Mouse (Mus musculus) heart, embryonic 14.5 days (tissue): ENCODE measurements around the gene Sec24a. TPM values are rescaled to one million over a fixed set of nuclear protein-coding genes. Genes with fewer than 3 reads are reported as not detected.

Experiments
- ATAC-seq: fragments of 200-750 bp; cut with Nextera tagmentation; 2 replicates; pipeline ENCODE4 v1.8.0; 2017; ENCODE audit warnings: low read depth, moderate TSS enrichment; ENCODE audit not compliant: insufficient number of reproducible peaks, insufficient read depth, low FRiP score
- H3K27ac ChIP-seq, 2 experiments: fragments of 200-500 bp in 1 of 2; fragments of 300-500 bp in 1 of 2; sonication (generic) in 1 of 2; replicated peaks in 1 of 2; 2 replicates each; pipeline ENCODE4 v1.5.1; 2012 to 2014; ENCODE audit warnings: low read depth in 2 of 2, low read length in 2 of 2, control low read depth in 1 of 2, mild to moderate bottlenecking in 1 of 2, mixed read lengths in 1 of 2; ENCODE audit not compliant: control insufficient read depth in 1 of 2, insufficient read depth in 1 of 2
- H3K27me3 ChIP-seq: fragments of 300-500 bp; sonication (generic); 2 replicates; pipeline ENCODE4 v1.6.1; 2014; ENCODE audit warnings: mild to moderate bottlenecking, low read length, control low read depth; ENCODE audit not compliant: control insufficient read depth, insufficient read depth
- H3K36me3 ChIP-seq: fragments of 300-500 bp; sonication (generic); 2 replicates; pipeline ENCODE4 v1.6.1; 2014; ENCODE audit warnings: mild to moderate bottlenecking, control low read depth, low read length, mixed read lengths; ENCODE audit not compliant: control insufficient read depth, insufficient read depth
- H3K4me1 ChIP-seq, 2 experiments: fragments of 200-500 bp in 1 of 2; fragments of 300-500 bp in 1 of 2; sonication (generic) in 1 of 2; 2 replicates each; pipeline ENCODE4 v1.6.1; 2012 to 2014; ENCODE audit warnings: low read length in 2 of 2, control low read depth in 1 of 2, mixed read lengths in 1 of 2; ENCODE audit not compliant: control insufficient read depth in 2 of 2, insufficient read depth in 2 of 2
- H3K4me2 ChIP-seq: fragments of 300-500 bp; sonication (generic); 2 replicates; pipeline ENCODE4 v1.6.1; 2014; ENCODE audit warnings: mild to moderate bottlenecking, low read length
- H3K4me3 ChIP-seq, 2 experiments: fragments of 200-500 bp in 1 of 2; fragments of 300-500 bp in 1 of 2; sonication (generic) in 1 of 2; 2 replicates each; pipeline ENCODE4 v1.5.1; 2012 to 2014; ENCODE audit warnings: low read length in 2 of 2, mild to moderate bottlenecking in 2 of 2, control low read depth in 1 of 2, low read depth in 1 of 2, moderate library complexity in 1 of 2; ENCODE audit not compliant: control insufficient read depth in 1 of 2, insufficient read depth in 1 of 2
- H3K9ac ChIP-seq: fragments of 300-500 bp; sonication (generic); 2 replicates; pipeline ENCODE4 v1.6.1; 2014; ENCODE audit warnings: mild to moderate bottlenecking, low read length
- H3K9me3 ChIP-seq: fragments of 300-500 bp; sonication (generic); 2 replicates; pipeline ENCODE4 v1.6.1; 2016; ENCODE audit warnings: low read length, control low read depth; ENCODE audit not compliant: control insufficient read depth
- WGBS: fragments of 180-500 bp; shearing (Covaris S2); extraction: QIAGEN DNeasy Blood & Tissue Kit; methylation state at CpG from one replicate; pipeline ENCODE4 v1.1.7; 2014; 5-methylcytosine and 5-hydroxymethylcytosine counted together
- polyA plus RNA-seq: library from polyadenylated mRNA; unstranded; fragments of >200 nt; fragmentation: Nextera tagmentation; extraction: Ambion mirVana; gene quantifications from 2 replicates; pipeline ENCODE4 v1.2.1, GENCODE M21; 2014

Sec24a gene
- polyA plus RNA-seq, 1 experiment from 2014 or later: 12.0 TPM

DNA sequence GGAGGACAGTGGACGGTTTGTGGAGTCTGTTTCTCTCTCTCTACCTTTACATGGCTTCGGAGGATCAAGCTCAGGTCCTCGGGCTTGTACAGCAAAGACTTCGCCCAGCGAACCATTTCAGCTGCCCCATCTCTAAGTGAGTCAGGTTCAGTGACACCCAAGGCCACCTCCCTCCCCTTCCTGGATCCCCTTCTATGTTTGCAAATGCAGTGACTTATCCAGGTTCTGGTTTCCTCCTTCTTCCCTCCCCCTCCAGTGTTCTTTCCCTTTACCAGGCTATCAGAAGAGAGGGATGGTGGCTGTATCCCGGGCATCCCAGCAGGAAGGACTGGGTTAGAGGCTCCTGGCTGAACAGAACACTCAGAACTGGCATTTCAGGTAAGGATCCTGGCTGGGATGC, 109.7 kb downstream of the Sec24a start:
- no peak overlapping the region for H3K4me3 ChIP-seq

DNA sequence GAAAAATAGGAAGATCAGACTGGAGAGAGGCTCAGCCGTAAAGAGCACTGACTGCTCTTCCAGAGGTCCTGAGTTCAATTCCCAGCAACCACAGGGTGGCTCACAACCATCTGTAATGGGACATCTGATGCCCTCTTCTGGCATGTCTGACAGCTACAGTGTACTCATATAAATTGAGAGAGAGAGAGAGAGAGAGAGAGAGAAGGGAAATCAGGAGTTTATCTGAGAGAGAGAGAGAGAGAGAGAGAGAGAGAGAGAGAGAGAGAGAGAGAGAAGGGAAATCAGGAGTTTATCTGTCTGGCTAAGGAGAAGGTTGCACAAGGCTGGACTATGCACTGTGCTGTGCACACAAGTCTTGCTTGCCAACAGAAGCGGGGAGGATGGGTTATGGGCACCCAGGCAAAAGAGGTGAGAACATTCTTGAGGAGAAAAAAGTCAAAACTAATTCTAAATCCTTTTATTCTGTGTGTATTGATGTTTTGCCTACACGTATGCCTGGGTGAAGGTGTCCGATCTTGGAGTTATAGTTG, 110.5 kb downstream of the Sec24a start:
- no peaks in the 10 kb centered on the region for H3K27me3 ChIP-seq
- H3K9ac ChIP-seq: no peak overlapping the region
- 97% methylated on average over 4 of the region's 4 CpGs for WGBS
- no peaks in the 10 kb centered on the region for H3K9me3 ChIP-seq
- H3K4me1 ChIP-seq: peaks cover 21 to 22% of the 10 kb centered on the region in 2 experiments
- no peak overlapping the region for H3K4me2 ChIP-seq
- H3K27ac ChIP-seq: no peak overlapping the region
- no peaks in the 10 kb centered on the region for H3K36me3 ChIP-seq
- H3K4me3 ChIP-seq: no peak overlapping the region
- no peak for ATAC-seq

More for the DNA sequence above, 109.7 kb downstream of the Sec24a start:
- H3K27me3 ChIP-seq: no peaks in the 10 kb centered on the region
- no peak overlapping the region for H3K4me2 ChIP-seq
- H3K27ac ChIP-seq: no peak overlapping the region
- no peaks in the 10 kb centered on the region for H3K9me3 ChIP-seq
- no peak for ATAC-seq
- peaks cover 18 to 19% of the 10 kb centered on the region in 2 experiments for H3K4me1 ChIP-seq
- WGBS: 83% methylated on average over 6 of the region's 6 CpGs
- H3K36me3 ChIP-seq: no peaks in the 10 kb centered on the region
- H3K9ac ChIP-seq: no peak overlapping the region

DNA sequence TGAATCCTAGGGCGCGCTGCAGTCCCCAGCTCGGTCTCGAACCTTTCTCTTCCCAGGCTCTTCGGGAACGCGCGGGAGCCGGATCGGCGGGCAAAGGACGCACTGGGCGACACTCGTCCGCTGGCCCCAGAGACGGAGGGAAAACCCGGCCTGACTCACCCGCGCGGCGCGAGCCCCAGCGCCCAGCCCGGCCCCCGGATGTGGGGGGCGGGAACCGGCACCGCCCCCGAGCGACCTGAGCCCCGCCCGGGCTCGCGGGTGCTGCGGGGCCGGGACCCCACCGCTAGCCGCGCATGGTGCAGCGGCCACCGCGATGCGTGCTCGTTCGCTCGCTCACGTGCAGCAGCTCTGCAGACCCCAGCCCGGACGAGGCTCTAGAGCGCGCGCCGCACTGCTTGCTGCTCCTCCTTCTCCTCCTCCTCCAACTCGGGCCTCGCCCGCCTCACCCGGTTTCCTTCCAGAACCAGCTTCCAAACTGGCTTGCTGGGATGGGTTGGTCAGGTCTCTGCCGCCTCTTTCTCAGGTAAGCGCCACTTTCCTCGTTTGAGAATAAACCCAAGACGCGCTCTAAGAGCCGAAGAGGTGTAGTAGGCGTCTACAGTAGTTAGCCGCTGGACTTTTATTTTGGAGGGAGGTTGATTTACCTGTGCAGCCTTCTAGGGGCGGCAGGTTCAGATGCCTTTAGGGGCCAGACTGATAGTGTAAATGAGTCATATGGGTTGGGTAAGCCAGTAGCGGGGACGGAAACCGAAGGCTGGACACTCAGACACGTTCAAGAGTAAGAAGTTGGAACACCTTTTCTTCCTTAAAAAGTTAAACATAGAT, 112.5 kb downstream of the Sec24a start, which contains the start of the genes N4bp3 and D930048N14Rik:
Gene N4bp3 (minus strand): TSS at position 152 of the 825 bp plus-strand sequence.
Gene D930048N14Rik (plus strand): TSS at position 264 of the 825 bp plus-strand sequence.
- no peaks in the 10 kb centered on the region for H3K9me3 ChIP-seq
- H3K4me3 ChIP-seq: peak within 1 kb of the TSS; percentile 59 to 72
- peak within 1 kb of the TSS in 1 of 2 experiments; percentile 59; a peak in 2 of 4 replicates for H3K27ac ChIP-seq
- no peaks in the 10 kb centered on the region; the same call in 1 of the 2 replicates for H3K36me3 ChIP-seq
- peak; percentile 57 for ATAC-seq
- H3K27me3 ChIP-seq: no peaks in the 10 kb centered on the region
- H3K9ac ChIP-seq: peak within 1 kb of the TSS; percentile 86
- H3K4me1 ChIP-seq: peaks cover 21 to 25% of the 10 kb centered on the region in 2 experiments
- H3K4me2 ChIP-seq: peak within 1 kb of the TSS; percentile 98
- 2% methylated on average over 67 of the region's 70 CpGs for WGBS

DNA sequence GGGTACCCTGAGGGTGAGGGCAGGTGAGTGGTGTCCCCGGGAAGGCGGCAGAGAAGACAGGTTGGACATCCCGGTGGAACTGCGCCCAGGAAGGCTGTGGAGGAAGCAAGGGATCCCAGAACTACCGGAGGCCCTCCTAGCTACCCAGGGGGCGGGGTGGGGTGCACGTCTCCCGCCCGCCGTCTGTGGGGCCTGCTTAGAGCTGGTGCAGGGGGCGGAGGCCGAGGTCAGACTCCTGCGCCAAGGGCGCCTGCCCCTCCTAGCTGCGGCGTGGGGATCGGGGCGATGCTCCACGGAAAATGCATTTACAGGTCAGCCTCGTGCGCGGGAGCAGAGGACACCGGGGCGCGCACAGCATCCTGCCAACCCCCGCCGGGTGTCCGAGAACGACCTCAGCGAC, 113.2 kb downstream of the Sec24a start:
- Histone ChIP-seq H3K36me3 (peaks cover 2% of the 10 kb centered on the region), H3K27ac (peak overlapping the region in 1 of 2 experiments; percentile 59; a peak in 2 of 4 replicates), H3K4me1 (peaks cover 21 to 25% of the 10 kb centered on the region in 2 experiments), H3K4me3 (peak overlapping the region; percentile 59 to 72), H3K27me3 (no peaks in the 10 kb centered on the region), H3K9ac (peak overlapping the region; percentile 86), H3K4me2 (peak overlapping the region; percentile 98), H3K9me3 (no peaks in the 10 kb centered on the region)
- peak; percentile 18; the same call in 1 of the 2 replicates for ATAC-seq
- WGBS: 1% methylated on average over 29 of the region's 30 CpGs

DNA sequence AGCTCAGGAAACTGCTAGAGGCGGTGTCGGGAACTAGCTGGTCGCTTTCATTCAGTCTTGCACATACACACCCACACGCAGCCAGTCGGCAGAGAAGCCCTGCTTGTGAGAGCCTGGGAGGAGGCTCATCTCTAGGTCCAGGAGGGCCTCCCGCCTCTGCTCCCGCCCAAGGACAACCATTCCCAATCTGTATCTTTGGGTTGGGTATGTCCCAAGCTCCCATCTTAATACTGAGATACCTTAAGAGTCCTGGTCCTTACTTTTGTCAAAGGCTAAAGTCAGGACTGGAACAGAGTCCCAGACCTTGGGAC, 113.6 kb downstream of the Sec24a start:
- Histone ChIP-seq H3K9me3 (no peaks in the 10 kb centered on the region), H3K27me3 (no peaks in the 10 kb centered on the region), H3K27ac (peak overlapping the region in 1 of 2 experiments; percentile 9; a peak in 2 of 4 replicates), H3K36me3 (peaks cover 6% of the 10 kb centered on the region), H3K4me1 (peaks cover 21 to 25% of the 10 kb centered on the region in 2 experiments), H3K4me2 (peak overlapping the region; percentile 98), H3K9ac (peak overlapping the region; percentile 86), H3K4me3 (peak overlapping the region; percentile 59 to 72)
- 6% methylated on average over 7 of the region's 7 CpGs for WGBS
- ATAC-seq: no peak

DNA sequence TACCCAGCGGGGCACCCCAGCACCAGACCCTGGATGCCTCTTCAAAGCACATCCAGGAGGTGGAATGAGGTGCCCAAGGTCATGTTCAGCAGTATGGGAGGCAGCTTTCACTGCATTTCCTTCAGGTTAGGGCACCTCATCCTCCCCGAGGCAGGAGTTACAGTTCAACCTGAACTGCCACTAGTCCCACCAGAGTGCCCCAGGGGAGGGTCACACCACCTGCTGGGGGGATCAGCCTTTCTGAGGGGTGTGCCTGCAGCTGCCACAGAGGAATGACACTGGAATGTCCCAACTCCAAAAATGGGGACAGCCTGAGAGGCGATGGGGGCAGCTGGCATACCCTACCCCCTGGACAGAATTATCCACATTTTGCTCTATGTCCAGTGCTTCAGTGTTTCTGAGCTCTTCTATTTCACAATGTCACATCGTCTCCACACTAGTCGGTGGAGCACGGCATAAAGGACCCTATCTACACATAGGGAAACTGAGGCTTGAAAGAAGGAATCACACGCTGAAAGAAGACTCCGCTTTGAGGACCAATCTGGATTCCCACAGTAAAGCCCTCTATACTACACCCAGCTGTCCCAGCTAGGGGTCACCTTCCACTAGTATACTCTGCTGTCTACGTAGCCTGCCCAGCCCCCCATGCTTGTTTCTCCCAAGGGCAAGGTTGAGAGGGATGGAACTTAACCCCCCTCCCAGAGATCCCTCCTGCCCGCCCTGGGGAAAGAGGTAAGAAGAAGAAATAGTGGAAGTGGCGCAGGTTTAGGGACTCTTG, 114.1 kb downstream of the Sec24a start:
- no peak for ATAC-seq
- Histone ChIP-seq H3K4me1 (peaks cover 21 to 25% of the 10 kb centered on the region in 2 experiments), H3K4me2 (peak overlapping the region; percentile 98), H3K27ac (peak overlapping the region in 1 of 2 experiments; percentile 9; a peak in 3 of 4 replicates), H3K9me3 (no peaks in the 10 kb centered on the region), H3K4me3 (peak overlapping the region; percentile 59 to 72), H3K27me3 (no peaks in the 10 kb centered on the region), H3K9ac (peak overlapping the region; percentile 86), H3K36me3 (peaks cover 10% of the 10 kb centered on the region)
- 35% methylated on average over 11 of the region's 11 CpGs for WGBS

DNA sequence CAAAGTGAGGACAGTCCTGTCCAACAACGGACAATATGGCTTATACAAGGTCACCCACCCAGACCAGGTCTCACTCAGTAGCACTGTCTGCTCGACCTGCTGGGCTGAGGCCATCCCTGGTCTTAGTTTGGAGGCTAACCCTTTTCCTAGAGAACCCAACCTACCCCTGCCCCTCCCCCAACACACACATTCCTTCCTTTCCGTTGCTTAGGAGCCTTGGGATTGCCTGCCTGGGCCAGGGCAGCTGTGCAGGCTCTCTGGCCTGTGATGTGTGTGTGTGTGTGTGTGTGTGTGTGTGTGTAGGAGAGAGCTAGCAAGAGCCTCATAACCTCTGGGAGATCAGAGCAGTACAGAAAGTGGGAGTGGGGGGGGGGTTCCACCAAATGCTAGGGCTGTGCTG, 114.9 kb downstream of the Sec24a start:
- 18% methylated on average over 3 of the region's 3 CpGs for WGBS
- H3K9ac ChIP-seq: peak overlapping the region; percentile 86; the same call in 1 of the 2 replicates
- H3K9me3 ChIP-seq: no peaks in the 10 kb centered on the region
- peaks cover 21 to 25% of the 10 kb centered on the region in 2 experiments for H3K4me1 ChIP-seq
- ATAC-seq: no peak
- H3K4me2 ChIP-seq: peak overlapping the region; percentile 98
- H3K27me3 ChIP-seq: no peaks in the 10 kb centered on the region
- peak overlapping the region; percentile 10 to 59; a peak in 3 of 4 replicates for H3K4me3 ChIP-seq
- H3K36me3 ChIP-seq: peaks cover 17% of the 10 kb centered on the region
- H3K27ac ChIP-seq: peak overlapping the region in 1 of 2 experiments; percentile 9; a peak in 3 of 4 replicates
